Mouse (Mus musculus): ENCODE data around the gene Selenof. TPM values are rescaled to one million over a fixed set of nuclear protein-coding genes. Genes with fewer than 3 reads are reported as not detected.

Selenof gene
- polyA plus RNA-seq, 1 experiment from 2014 or later: 272 TPM

GRCm38 (mm10) chr3:144545152-144545551 is 25.0 kb upstream of the Selenof start:
- no peaks in the 10 kb centered on the region for H3K36me3 ChIP-seq (ENCODE audit: control insufficient read depth, insufficient read depth)
- no peak overlapping the region for H3K4me3 ChIP-seq (ENCODE audit: low read depth, low read length)
- no peak overlapping the region for H3K4me2 ChIP-seq (ENCODE audit: low read depth, low read length)
- H3K4me1 ChIP-seq (ENCODE audit: control insufficient read depth, low read depth, low read length): no peaks in the 10 kb centered on the region; the same call in 1 of the 2 replicates
- ATAC-seq (ENCODE audit: low read depth): no peak
- H3K27ac ChIP-seq (ENCODE audit: low read length): no peak overlapping the region
- 87% methylated on average over 7 of the region's 7 CpGs for WGBS (ENCODE audit: insufficient replicate concordance)
- no peaks in the 10 kb centered on the region for H3K27me3 ChIP-seq (ENCODE audit: control insufficient read depth, insufficient read depth, low read depth, low read length)
- no peak overlapping the region for H3K9ac ChIP-seq (ENCODE audit: low read depth, low read length)
- H3K9me3 ChIP-seq (replicated peaks; ENCODE audit: control insufficient read depth, low read length): no peaks in the 10 kb centered on the region

- Histone ChIP-seq H3K27me3 (ENCODE audit: control insufficient read depth, insufficient read depth, low read depth, low read length) (no peaks in the 10 kb centered on the region), H3K4me2 (ENCODE audit: low read depth, low read length) (no peak overlapping the region), H3K9ac (ENCODE audit: low read depth, low read length) (no peak overlapping the region), H3K9me3 (replicated peaks; ENCODE audit: control insufficient read depth, low read length) (no peaks in the 10 kb centered on the region), H3K4me1 (ENCODE audit: control insufficient read depth, low read depth, low read length) (no peaks in the 10 kb centered on the region; the same call in 1 of the 2 replicates), H3K27ac (ENCODE audit: low read length) (no peak overlapping the region), H3K4me3 (ENCODE audit: low read depth, low read length) (no peak overlapping the region), H3K36me3 (ENCODE audit: control insufficient read depth, insufficient read depth) (no peaks in the 10 kb centered on the region)
- 66% methylated on average over 4 of the region's 4 CpGs for WGBS (ENCODE audit: insufficient replicate concordance)
- ATAC-seq (ENCODE audit: low read depth): no peak
These were observed 24.3 kb upstream of the Selenof start for GRCm38 (mm10) chr3:144545832-144546231.

GRCm38 (mm10) chr3:144546490-144546889 is 23.6 kb upstream of the Selenof start:
- Histone ChIP-seq H3K4me2 (ENCODE audit: low read depth, low read length) (no peak overlapping the region), H3K36me3 (ENCODE audit: control insufficient read depth, insufficient read depth) (no peaks in the 10 kb centered on the region), H3K4me3 (ENCODE audit: low read depth, low read length) (no peak overlapping the region), H3K27ac (ENCODE audit: low read length) (no peak overlapping the region), H3K27me3 (ENCODE audit: control insufficient read depth, insufficient read depth, low read depth, low read length) (no peaks in the 10 kb centered on the region), H3K9me3 (replicated peaks; ENCODE audit: control insufficient read depth, low read length) (no peaks in the 10 kb centered on the region), H3K9ac (ENCODE audit: low read depth, low read length) (no peak overlapping the region), H3K4me1 (ENCODE audit: control insufficient read depth, low read depth, low read length) (no peaks in the 10 kb centered on the region; the same call in 1 of the 2 replicates)
- WGBS (ENCODE audit: insufficient replicate concordance): 27% methylated on average over 4 of the region's 4 CpGs
- ATAC-seq (ENCODE audit: low read depth): no peak

GRCm38 (mm10) chr3:144548186-144548845 is 21.8 kb upstream of the Selenof start:
- H3K27ac ChIP-seq (ENCODE audit: low read length): no peak overlapping the region

GRCm38 (mm10) chr3:144550036-144550435 is 20.1 kb upstream of the Selenof start:
- H3K36me3 ChIP-seq (ENCODE audit: control insufficient read depth, insufficient read depth): no peaks in the 10 kb centered on the region
- WGBS (ENCODE audit: insufficient replicate concordance): 84% methylated on average over 5 of the region's 5 CpGs
- no peaks in the 10 kb centered on the region for H3K27me3 ChIP-seq (ENCODE audit: control insufficient read depth, insufficient read depth, low read depth, low read length)

More at GRCm38 (mm10) chr3:144548186-144548845, 21.8 kb upstream of the Selenof start:
- WGBS (ENCODE audit: insufficient replicate concordance): 68% methylated on average over 7 of the region's 7 CpGs
- H3K36me3 ChIP-seq (ENCODE audit: control insufficient read depth, insufficient read depth): no peaks in the 10 kb centered on the region
- H3K4me2 ChIP-seq (ENCODE audit: low read depth, low read length): no peak overlapping the region
- no peak overlapping the region for H3K9ac ChIP-seq (ENCODE audit: low read depth, low read length)
- H3K4me1 ChIP-seq (ENCODE audit: control insufficient read depth, low read depth, low read length): no peaks in the 10 kb centered on the region
- H3K4me3 ChIP-seq (ENCODE audit: low read depth, low read length): no peak overlapping the region
- ATAC-seq (ENCODE audit: low read depth): no peak
- H3K9me3 ChIP-seq (replicated peaks; ENCODE audit: control insufficient read depth, low read length): no peaks in the 10 kb centered on the region
- no peaks in the 10 kb centered on the region for H3K27me3 ChIP-seq (ENCODE audit: control insufficient read depth, insufficient read depth, low read depth, low read length)

GRCm38 (mm10) chr3:144550659-144551058 is 19.4 kb upstream of the Selenof start:
- Histone ChIP-seq H3K36me3 (ENCODE audit: control insufficient read depth, insufficient read depth) (no peaks in the 10 kb centered on the region), H3K27ac (ENCODE audit: low read length) (no peak overlapping the region), H3K4me1 (ENCODE audit: control insufficient read depth, low read depth, low read length) (peaks cover 3% of the 10 kb centered on the region; the same call in 1 of the 2 replicates), H3K4me3 (ENCODE audit: low read depth, low read length) (no peak overlapping the region), H3K4me2 (ENCODE audit: low read depth, low read length) (no peak overlapping the region), H3K9me3 (replicated peaks; ENCODE audit: control insufficient read depth, low read length) (no peaks in the 10 kb centered on the region), H3K9ac (ENCODE audit: low read depth, low read length) (no peak overlapping the region), H3K27me3 (ENCODE audit: control insufficient read depth, insufficient read depth, low read depth, low read length) (no peaks in the 10 kb centered on the region)
- 74% methylated on average over 5 of the region's 5 CpGs for whole genome bisulfite sequencing (ENCODE audit: insufficient replicate concordance)
- no peak for ATAC-seq (ENCODE audit: low read depth)

More at GRCm38 (mm10) chr3:144550036-144550435, 20.1 kb upstream of the Selenof start:
- Histone ChIP-seq H3K9ac (ENCODE audit: low read depth, low read length) (no peak overlapping the region), H3K4me1 (ENCODE audit: control insufficient read depth, low read depth, low read length) (peaks cover 3% of the 10 kb centered on the region; the same call in 1 of the 2 replicates), H3K9me3 (replicated peaks; ENCODE audit: control insufficient read depth, low read length) (no peaks in the 10 kb centered on the region), H3K4me3 (ENCODE audit: low read depth, low read length) (no peak overlapping the region), H3K4me2 (ENCODE audit: low read depth, low read length) (no peak overlapping the region), H3K27ac (ENCODE audit: low read length) (no peak overlapping the region)
- ATAC-seq (ENCODE audit: low read depth): no peak

- H3K4me2 ChIP-seq (ENCODE audit: low read depth, low read length): no peak overlapping the region
- no peak overlapping the region for H3K4me3 ChIP-seq (ENCODE audit: low read depth, low read length)
- no peaks in the 10 kb centered on the region for H3K9me3 ChIP-seq (replicated peaks; ENCODE audit: control insufficient read depth, low read length)
- no peak overlapping the region for H3K9ac ChIP-seq (ENCODE audit: low read depth, low read length)
- no peaks in the 10 kb centered on the region for H3K36me3 ChIP-seq (ENCODE audit: control insufficient read depth, insufficient read depth)
- ATAC-seq (ENCODE audit: low read depth): no peak
- H3K27me3 ChIP-seq (ENCODE audit: control insufficient read depth, insufficient read depth, low read depth, low read length): no peaks in the 10 kb centered on the region
- H3K4me1 ChIP-seq (ENCODE audit: control insufficient read depth, low read depth, low read length): peaks cover 3% of the 10 kb centered on the region; the same call in 1 of the 2 replicates
- WGBS (ENCODE audit: insufficient replicate concordance): 39% methylated on average over 4 of the region's 4 CpGs
- no peak overlapping the region for H3K27ac ChIP-seq (ENCODE audit: low read length)
These were observed 18.7 kb upstream of the Selenof start for GRCm38 (mm10) chr3:144551416-144551815.

GRCm38 (mm10) chr3:144553942-144554341 is 16.2 kb upstream of the Selenof start:
- Histone ChIP-seq H3K9me3 (replicated peaks; ENCODE audit: control insufficient read depth, low read length) (no peaks in the 10 kb centered on the region), H3K36me3 (ENCODE audit: control insufficient read depth, insufficient read depth) (no peaks in the 10 kb centered on the region), H3K27me3 (ENCODE audit: control insufficient read depth, insufficient read depth, low read depth, low read length) (no peaks in the 10 kb centered on the region), H3K4me2 (ENCODE audit: low read depth, low read length) (no peak overlapping the region), H3K9ac (ENCODE audit: low read depth, low read length) (no peak overlapping the region), H3K27ac (ENCODE audit: low read length) (no peak overlapping the region; the same call in 1 of the 2 replicates), H3K4me3 (ENCODE audit: low read depth, low read length) (no peak overlapping the region), H3K4me1 (ENCODE audit: control insufficient read depth, low read depth, low read length) (peaks cover 7% of the 10 kb centered on the region)
- 33% methylated on average over 7 of the region's 7 CpGs for WGBS (ENCODE audit: insufficient replicate concordance)
- ATAC-seq (ENCODE audit: low read depth): peak; percentile 65

- Histone ChIP-seq H3K4me3 (ENCODE audit: low read depth, low read length) (no peak overlapping the region), H3K4me1 (ENCODE audit: control insufficient read depth, low read depth, low read length) (peaks cover 7% of the 10 kb centered on the region), H3K27ac (ENCODE audit: low read length) (peak overlapping the region; percentile 31; the same call in 1 of the 2 replicates), H3K9me3 (replicated peaks; ENCODE audit: control insufficient read depth, low read length) (no peaks in the 10 kb centered on the region), H3K36me3 (ENCODE audit: control insufficient read depth, insufficient read depth) (no peaks in the 10 kb centered on the region), H3K27me3 (ENCODE audit: control insufficient read depth, insufficient read depth, low read depth, low read length) (no peaks in the 10 kb centered on the region), H3K4me2 (ENCODE audit: low read depth, low read length) (peak overlapping the region; percentile 10), H3K9ac (ENCODE audit: low read depth, low read length) (no peak overlapping the region)
- ATAC-seq (ENCODE audit: low read depth): peak; percentile 25; the same call in 1 of the 2 replicates
- 66% methylated on average over 9 of the region's 9 CpGs for WGBS (ENCODE audit: insufficient replicate concordance)
These were observed 15.6 kb upstream of the Selenof start for GRCm38 (mm10) chr3:144554503-144554902.

Data from liver, embryonic 16.5 days (tissue).